Mouse (Mus musculus): ENCODE data around the gene Gtpbp3. TPM values are rescaled to one million over a fixed set of nuclear protein-coding genes. Genes with fewer than 3 reads are reported as not detected.

Gene Gtpbp3
- polyA plus RNA-seq, 1 experiment = 56.8 TPM

GRCm38 (mm10) chr8:71488454-71488853 lies 551 bp downstream of the Gtpbp3 start:
- WGBS = under 1% methylated on average over 22 of the region's 22 CpGs
- DNase-seq = peak; percentile 86
- H3K27me3 ChIP-seq (ENCODE audit: control insufficient read depth, insufficient read depth, low read length) = no peaks in the 10 kb centered on the region
- no peaks in the 10 kb centered on the region for H3K36me3 ChIP-seq (ENCODE audit: control insufficient read depth, insufficient read depth, low read length)
- peak overlapping the region; percentile 87 for H3K4me3 ChIP-seq (ENCODE audit: control insufficient read depth, insufficient read depth, low read length)
- H3K27ac ChIP-seq (ENCODE audit: control insufficient read depth, insufficient read depth, low read length) = peak overlapping the region; percentile 49; the same call in 1 of the 2 replicates
- TF ChIP-seq POLR2A (IDR thresholded peaks at IDR 0.05; ENCODE audit: control insufficient read depth, extremely low read depth, insufficient read depth, low read length, poor library complexity) (no peak), CTCF (IDR thresholded peaks at IDR 0.05; ENCODE audit: borderline replicate concordance, control insufficient read depth, extremely low read depth, insufficient read depth, low read length, poor library complexity) (no peak)
- H3K4me1 ChIP-seq (replicated peaks; ENCODE audit: control insufficient read depth, insufficient read depth, low read length) = peaks cover 33% of the 10 kb centered on the region

- Histone ChIP-seq H3K4me1 (replicated peaks; ENCODE audit: control insufficient read depth, insufficient read depth, low read length) (no peaks in the 10 kb centered on the region), H3K27ac (ENCODE audit: control insufficient read depth, insufficient read depth, low read length) (no peak overlapping the region), H3K27me3 (ENCODE audit: control insufficient read depth, insufficient read depth, low read length) (no peaks in the 10 kb centered on the region), H3K36me3 (ENCODE audit: control insufficient read depth, insufficient read depth, low read length) (no peaks in the 10 kb centered on the region), H3K4me3 (ENCODE audit: control insufficient read depth, insufficient read depth, low read length) (no peak overlapping the region)
- peak; percentile 75 for DNase-seq
- WGBS = 38% methylated on average over 16 of the region's 16 CpGs
- TF ChIP-seq POLR2A (IDR thresholded peaks at IDR 0.05; ENCODE audit: control insufficient read depth, extremely low read depth, insufficient read depth, low read length, poor library complexity) (no peak), CTCF (IDR thresholded peaks at IDR 0.05; ENCODE audit: borderline replicate concordance, control insufficient read depth, extremely low read depth, insufficient read depth, low read length, poor library complexity) (peak; percentile 79)
Observed at GRCm38 (mm10) chr8:71495039-71495438, 7.1 kb downstream of the Gtpbp3 start.

GRCm38 (mm10) chr8:71495811-71496210 lies 7.9 kb downstream of the Gtpbp3 start:
- Histone ChIP-seq H3K27ac (ENCODE audit: control insufficient read depth, insufficient read depth, low read length) (no peak overlapping the region), H3K27me3 (ENCODE audit: control insufficient read depth, insufficient read depth, low read length) (no peaks in the 10 kb centered on the region), H3K4me3 (ENCODE audit: control insufficient read depth, insufficient read depth, low read length) (no peak overlapping the region), H3K36me3 (ENCODE audit: control insufficient read depth, insufficient read depth, low read length) (no peaks in the 10 kb centered on the region), H3K4me1 (replicated peaks; ENCODE audit: control insufficient read depth, insufficient read depth, low read length) (no peaks in the 10 kb centered on the region)
- WGBS = 96% methylated on average over 5 of the region's 5 CpGs
- TF ChIP-seq POLR2A (IDR thresholded peaks at IDR 0.05; ENCODE audit: control insufficient read depth, extremely low read depth, insufficient read depth, low read length, poor library complexity) = no peak
- TF ChIP-seq CTCF (IDR thresholded peaks at IDR 0.05; ENCODE audit: borderline replicate concordance, control insufficient read depth, extremely low read depth, insufficient read depth, low read length, poor library complexity) = no peak
- no peak for DNase-seq

- Histone ChIP-seq H3K4me1 (replicated peaks; ENCODE audit: control insufficient read depth, insufficient read depth, low read length) (no peaks in the 10 kb centered on the region), H3K27ac (ENCODE audit: control insufficient read depth, insufficient read depth, low read length) (no peak overlapping the region)
- 88% methylated on average over 11 of the region's 11 CpGs for WGBS
Observed at GRCm38 (mm10) chr8:71496481-71496880, 8.6 kb downstream of the Gtpbp3 start.

GRCm38 (mm10) chr8:71497077-71497645 lies 9.3 kb downstream of the Gtpbp3 start:
- WGBS = 93% methylated on average over 1 of the region's 1 CpGs
- no peaks in the 10 kb centered on the region for H3K36me3 ChIP-seq (ENCODE audit: control insufficient read depth, insufficient read depth, low read length)
- no peak overlapping the region for H3K27ac ChIP-seq (ENCODE audit: control insufficient read depth, insufficient read depth, low read length)
- H3K27me3 ChIP-seq (ENCODE audit: control insufficient read depth, insufficient read depth, low read length) = no peaks in the 10 kb centered on the region
- TF ChIP-seq CTCF (IDR thresholded peaks at IDR 0.05; ENCODE audit: borderline replicate concordance, control insufficient read depth, extremely low read depth, insufficient read depth, low read length, poor library complexity) = no peak
- no peak for TF ChIP-seq POLR2A (IDR thresholded peaks at IDR 0.05; ENCODE audit: control insufficient read depth, extremely low read depth, insufficient read depth, low read length, poor library complexity)
- no peak overlapping the region for H3K4me3 ChIP-seq (ENCODE audit: control insufficient read depth, insufficient read depth, low read length)
- H3K4me1 ChIP-seq (replicated peaks; ENCODE audit: control insufficient read depth, insufficient read depth, low read length) = no peaks in the 10 kb centered on the region
- DNase-seq = no peak

More at GRCm38 (mm10) chr8:71496481-71496880, 8.6 kb downstream of the Gtpbp3 start:
- no peak for TF ChIP-seq CTCF (IDR thresholded peaks at IDR 0.05; ENCODE audit: borderline replicate concordance, control insufficient read depth, extremely low read depth, insufficient read depth, low read length, poor library complexity)
- TF ChIP-seq POLR2A (IDR thresholded peaks at IDR 0.05; ENCODE audit: control insufficient read depth, extremely low read depth, insufficient read depth, low read length, poor library complexity) = no peak
- DNase-seq = no peak
- H3K27me3 ChIP-seq (ENCODE audit: control insufficient read depth, insufficient read depth, low read length) = no peaks in the 10 kb centered on the region
- no peak overlapping the region for H3K4me3 ChIP-seq (ENCODE audit: control insufficient read depth, insufficient read depth, low read length)
- H3K36me3 ChIP-seq (ENCODE audit: control insufficient read depth, insufficient read depth, low read length) = no peaks in the 10 kb centered on the region

- no peak for DNase-seq
- H3K27me3 ChIP-seq (ENCODE audit: control insufficient read depth, insufficient read depth, low read length) = no peaks in the 10 kb centered on the region
- H3K36me3 ChIP-seq (ENCODE audit: control insufficient read depth, insufficient read depth, low read length) = no peaks in the 10 kb centered on the region
- H3K4me1 ChIP-seq (replicated peaks; ENCODE audit: control insufficient read depth, insufficient read depth, low read length) = no peaks in the 10 kb centered on the region
- no peak overlapping the region for H3K4me3 ChIP-seq (ENCODE audit: control insufficient read depth, insufficient read depth, low read length)
- H3K27ac ChIP-seq (ENCODE audit: control insufficient read depth, insufficient read depth, low read length) = no peak overlapping the region
- TF ChIP-seq CTCF (IDR thresholded peaks at IDR 0.05; ENCODE audit: borderline replicate concordance, control insufficient read depth, extremely low read depth, insufficient read depth, low read length, poor library complexity) (no peak), POLR2A (IDR thresholded peaks at IDR 0.05; ENCODE audit: control insufficient read depth, extremely low read depth, insufficient read depth, low read length, poor library complexity) (no peak)
- WGBS = 85% methylated on average over 15 of the region's 15 CpGs
Observed at GRCm38 (mm10) chr8:71497881-71498501, 10.1 kb downstream of the Gtpbp3 start.
